Mouse (Mus musculus) heart, postnatal 0 days (tissue): ENCODE data around the gene Hoxb5.

Experiments used
- CTCF ChIP-seq: IDR thresholded peaks from 2 replicates; pipeline ENCODE4 v1.5.1; 2016; ENCODE audit warnings: antibody characterized with exemption, control low read depth, low read depth
- EP300 ChIP-seq: IDR thresholded peaks from 2 replicates; pipeline ENCODE4 v1.6.1; 2016; ENCODE audit warnings: antibody characterized with exemption, low read depth

DNA sequence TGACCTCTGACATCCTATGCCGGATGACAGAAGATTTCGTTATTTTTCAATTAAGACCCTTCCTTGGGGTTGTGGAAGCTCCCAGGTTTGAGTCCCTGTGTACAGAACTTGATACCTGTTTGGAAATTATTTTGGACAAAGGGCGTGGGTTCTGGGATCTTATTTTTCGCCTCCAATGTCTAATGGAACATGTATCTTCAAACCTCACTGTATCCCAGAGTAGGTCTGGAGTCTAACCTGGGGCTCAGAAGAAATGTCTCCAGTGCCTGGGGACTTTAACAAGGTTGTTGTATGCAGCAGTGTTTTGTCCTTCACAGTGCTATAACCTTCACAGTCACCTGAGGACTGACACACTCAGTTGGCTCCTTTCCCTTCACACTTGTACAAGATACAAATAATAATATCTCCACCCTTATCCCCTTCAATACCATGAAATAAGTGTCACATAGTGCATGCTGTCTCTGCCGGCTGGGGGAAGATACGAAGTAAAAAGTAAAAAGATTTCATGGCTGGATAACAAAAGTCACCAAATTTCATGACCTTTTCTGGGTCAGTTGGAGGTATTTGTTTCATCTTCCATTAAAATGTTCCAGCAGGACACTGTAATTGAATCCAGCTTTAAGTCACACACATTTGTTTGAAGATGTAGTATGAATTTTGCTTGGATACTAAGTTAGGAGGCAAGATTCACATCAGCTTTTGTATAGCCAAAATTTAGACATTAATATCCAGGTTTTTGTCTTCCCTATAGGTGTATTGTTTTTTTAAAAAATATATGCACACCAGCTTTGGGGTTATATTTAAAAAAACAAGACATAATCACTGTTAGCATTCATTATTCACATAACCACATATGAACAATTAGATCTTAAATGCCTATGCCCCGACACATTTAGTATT lies 35.9 kb upstream of the Hoxb5 start:
- TF ChIP-seq CTCF (no peak), EP300 (no peak)
